Mouse (Mus musculus): ENCODE results near the gene Btf3.

GRCm38 (mm10) chr13:98291712-98292111 lies 25.1 kb downstream of the Btf3 start:
- no peak for TF ChIP-seq CTCF (IDR thresholded peaks at IDR 0.05; ENCODE audit: low read depth)
- no peak for TF ChIP-seq EP300 (IDR thresholded peaks at IDR 0.05; ENCODE audit: low read depth)
